Mouse (Mus musculus) 416B (cell line): ENCODE results near the gene Dnajc16.

Experiments used
- DNase-seq: peaks from one replicate; pipeline ENCODE4 v3.0.0; 2011; ENCODE audit warnings: low read depth

The Dnajc16 gene

GRCm38 (mm10) chr4:141790524-141790990, at the start of gene Dnajc16:
TSS of gene Dnajc16 (minus strand) at chr4:141790931.
- DNase-seq, result peak; percentile 100

DNA sequence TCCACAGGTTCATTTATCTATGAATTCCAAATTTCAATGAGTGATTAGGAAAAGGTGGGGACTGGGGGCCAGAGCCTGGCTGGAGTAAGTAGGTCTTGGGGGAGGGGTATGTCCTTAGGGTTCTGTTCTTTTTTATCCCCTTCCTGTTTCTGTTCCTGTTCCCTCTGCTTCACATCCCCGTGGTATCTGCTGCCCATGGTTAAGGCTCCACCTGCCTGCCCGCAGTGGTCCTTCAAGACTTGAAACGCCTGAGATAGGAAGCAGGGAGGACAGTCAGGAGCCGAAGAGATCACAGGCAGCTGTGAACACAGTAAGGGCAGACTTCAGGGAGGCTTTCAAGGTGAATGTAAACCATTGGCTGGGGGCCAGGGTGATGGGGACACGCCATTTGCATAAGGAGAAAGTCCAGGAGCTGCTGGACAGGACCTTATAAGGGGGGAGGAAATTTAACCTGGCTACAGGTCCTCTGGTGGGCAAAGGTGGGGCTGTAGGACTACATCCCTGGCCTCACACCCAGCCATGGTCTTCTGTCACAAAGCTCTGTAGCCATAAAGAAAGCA, 43.9 kb upstream of the Dnajc16 start:
- DNase-seq, result no peak

GRCm38 (mm10) chr4:141833911-141834310, 43.2 kb upstream of the Dnajc16 start:
- no peak for DNase-seq

DNA sequence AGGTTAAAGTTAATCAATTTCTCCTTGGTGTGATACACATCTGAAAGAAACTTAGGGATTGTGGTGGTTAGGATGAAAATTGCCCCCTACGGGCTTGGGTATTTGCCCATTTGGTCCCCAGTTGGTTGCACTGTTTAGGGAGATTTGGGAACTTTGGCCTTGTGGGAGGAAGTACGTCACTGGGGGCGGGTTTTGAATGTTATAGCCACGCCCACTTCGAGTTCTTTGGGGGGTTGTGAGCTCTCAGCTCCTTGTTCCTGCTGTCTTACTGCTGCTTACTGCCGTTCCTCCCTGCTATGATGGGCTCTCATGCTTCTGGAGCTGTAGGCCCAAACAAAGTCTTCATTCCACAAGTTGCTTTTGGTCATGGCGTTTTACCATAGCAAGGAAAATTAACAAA, 40.6 kb upstream of the Dnajc16 start:
- no peak for DNase-seq

- no peak for DNase-seq
Observed at GRCm38 (mm10) chr4:141830381-141830780, 39.6 kb upstream of the Dnajc16 start.

DNA sequence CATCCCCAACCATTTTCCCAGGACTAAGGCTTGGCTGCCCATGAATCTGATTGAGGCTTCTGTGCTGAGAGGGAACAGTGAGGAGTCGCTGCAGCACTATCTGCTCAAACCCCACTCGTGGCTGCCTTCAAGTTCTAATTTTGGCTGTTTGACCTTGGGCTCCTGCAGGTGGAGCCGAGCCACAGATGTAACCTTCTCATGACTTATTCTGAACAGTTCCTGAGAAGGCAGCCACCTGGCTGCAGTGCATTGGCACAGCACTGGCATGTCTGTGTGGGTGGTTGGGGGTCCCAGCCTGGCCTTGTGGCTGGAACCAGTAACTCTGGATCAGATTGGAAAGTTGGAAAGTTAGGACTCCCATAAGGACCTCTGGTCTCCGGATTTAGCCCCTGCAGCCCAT, 37.4 kb upstream of the Dnajc16 start:
- DNase-seq, result no peak

- DNase-seq, result no peak
Observed at GRCm38 (mm10) chr4:141827401-141827800, 36.7 kb upstream of the Dnajc16 start.

DNA sequence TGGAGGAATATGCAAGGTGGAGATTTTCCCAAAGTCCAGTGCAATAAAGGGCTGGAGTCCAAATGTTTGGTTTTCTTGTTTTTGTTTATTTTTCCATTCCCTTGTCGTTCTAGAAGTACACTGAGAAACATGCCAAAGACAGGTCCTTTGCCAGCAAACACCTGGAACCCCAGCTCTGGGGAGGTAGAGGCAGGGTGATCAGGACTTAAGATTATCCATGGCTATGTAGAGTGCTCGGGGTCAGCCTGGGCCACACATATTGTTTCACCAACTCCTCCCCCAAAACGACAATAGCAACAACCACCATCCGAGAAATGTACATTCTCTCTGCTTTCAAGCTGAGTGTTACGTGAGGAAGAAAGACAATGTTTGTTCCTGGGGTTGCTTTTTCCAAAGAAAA, 35.3 kb upstream of the Dnajc16 start, which contains the start of gene Cela2a:
Cela2a (minus strand) TSS at position 101 of the 400 bp plus-strand sequence.
- DNase-seq, result no peak

DNA sequence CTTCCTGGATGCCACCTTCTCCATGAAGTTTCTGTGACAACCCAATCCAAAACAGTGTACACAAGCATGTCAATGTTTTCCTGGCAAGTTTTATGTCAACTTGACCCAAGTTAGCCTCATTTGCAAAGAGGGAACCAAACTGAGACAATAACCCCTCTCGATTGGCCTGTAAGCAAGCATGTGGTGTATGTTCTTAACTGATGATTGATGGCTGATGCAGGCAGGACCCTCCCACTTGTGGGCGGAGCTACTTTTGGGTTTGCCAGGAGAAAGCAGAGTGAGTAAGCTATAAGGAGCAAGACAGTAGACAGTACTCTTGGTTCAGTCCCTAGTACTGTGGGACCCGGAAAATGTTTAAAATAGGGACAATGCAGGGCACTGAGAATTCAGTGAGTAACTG, 32.2 kb upstream of the Dnajc16 start:
- DNase-seq, result peak; percentile 45

DNA sequence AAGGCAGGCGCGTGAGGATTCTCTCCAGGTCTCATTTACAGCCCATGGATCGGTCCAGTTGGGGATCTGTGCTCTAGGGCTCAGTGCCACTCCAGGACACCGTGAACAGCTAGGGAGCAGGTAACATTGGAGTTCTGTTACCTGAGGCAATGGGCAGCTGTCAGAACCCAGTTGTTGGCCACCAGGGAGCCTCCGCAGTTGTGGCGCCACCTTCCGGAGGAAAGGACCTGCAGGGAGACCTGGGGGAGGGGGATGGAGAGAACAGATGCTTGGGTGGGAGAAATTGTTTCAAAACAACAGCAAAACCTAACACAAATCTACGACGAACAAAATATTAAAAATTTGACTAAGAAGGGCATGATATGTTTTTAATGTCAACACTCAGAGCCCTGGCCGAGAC, 31.4 kb upstream of the Dnajc16 start:
- no peak for DNase-seq

DNA sequence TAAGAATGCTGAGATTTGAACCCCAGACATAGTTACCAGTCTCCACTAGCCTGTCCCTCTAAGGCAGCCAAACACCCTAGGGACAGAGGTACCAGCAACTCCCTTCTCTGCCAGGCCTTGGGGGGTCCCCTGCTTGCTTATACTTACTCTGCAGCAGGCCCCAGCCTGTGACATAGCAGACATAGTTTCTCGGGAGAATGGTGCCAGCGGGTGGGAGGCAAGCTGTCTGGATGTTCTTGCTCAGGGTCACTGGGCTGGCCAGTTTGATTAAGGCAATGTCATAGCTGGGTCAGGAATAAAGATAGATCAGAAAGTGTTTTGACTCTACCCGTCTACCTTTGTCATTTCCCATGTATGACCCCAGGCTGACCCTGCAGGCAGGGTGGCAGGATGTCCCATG, 30.4 kb upstream of the Dnajc16 start:
- no peak for DNase-seq

GRCm38 (mm10) chr4:141819316-141819715, 28.6 kb upstream of the Dnajc16 start:
- DNase-seq, result no peak

DNA sequence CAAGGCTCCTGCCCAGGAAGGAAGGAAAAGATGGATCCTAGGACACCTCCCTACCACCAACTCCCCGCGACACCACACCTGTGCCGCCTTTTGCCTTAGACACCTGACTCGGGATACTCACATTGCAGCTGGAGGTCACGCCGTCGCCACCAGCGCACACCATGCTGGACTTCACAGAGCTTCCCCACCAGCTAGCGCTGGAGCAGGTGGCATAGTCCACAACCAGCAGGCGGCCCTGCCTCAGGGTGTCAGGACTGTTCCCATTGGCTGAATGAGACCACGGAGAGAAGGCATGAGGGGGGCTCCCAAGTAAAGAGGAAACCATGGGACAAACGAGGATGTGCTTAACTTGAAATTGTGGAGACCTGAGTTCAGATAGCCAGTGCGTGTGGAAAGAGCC, 28.1 kb upstream of the Dnajc16 start:
- no peak for DNase-seq

GRCm38 (mm10) chr4:141817706-141818105, 27.0 kb upstream of the Dnajc16 start:
- DNase-seq, result no peak

DNA sequence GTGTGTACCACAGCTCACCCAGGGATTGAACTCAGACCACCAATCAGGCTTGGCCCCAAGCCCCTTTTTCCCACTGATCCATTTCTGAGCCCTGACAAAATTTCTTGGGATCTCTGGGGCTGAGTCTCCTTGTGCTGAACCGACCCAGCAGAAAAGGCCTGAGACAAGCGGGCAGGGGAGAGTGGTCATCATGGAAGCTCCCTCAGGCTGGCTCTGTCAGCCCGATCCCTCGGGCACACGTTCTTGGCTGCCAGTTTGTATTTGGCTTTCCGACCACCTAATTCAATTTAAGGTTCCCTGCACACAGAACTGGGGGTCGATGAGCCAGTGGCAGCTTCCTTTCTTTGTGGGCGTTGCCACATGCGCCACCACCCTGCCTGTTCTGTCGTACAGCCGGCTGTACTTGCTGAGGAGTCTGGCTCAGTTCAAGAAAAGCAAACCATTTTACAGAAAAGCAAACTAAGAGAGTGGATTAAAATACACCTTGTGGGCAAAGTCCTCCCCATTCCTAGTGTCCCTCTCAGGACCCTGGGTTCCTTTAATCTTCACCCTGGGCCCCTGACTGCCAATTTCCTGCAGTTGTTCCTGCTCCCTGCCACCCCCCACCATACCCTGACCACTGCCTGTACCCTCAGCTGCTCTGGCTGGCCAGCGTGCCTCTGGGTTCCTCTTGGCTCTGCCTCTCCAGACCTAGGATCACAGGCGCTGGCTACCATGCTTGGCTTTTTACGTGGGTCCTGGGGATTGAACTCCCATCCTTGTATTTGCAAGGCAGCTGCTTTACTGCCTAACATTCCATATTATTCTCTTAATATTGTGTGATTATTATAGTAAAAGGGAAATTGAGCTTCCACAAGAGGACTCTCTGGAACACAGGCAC, 26.3 kb upstream of the Dnajc16 start:
- no peak for DNase-seq

GRCm38 (mm10) chr4:141816267-141816666, 25.5 kb upstream of the Dnajc16 start:
- DNase-seq, result no peak

DNA sequence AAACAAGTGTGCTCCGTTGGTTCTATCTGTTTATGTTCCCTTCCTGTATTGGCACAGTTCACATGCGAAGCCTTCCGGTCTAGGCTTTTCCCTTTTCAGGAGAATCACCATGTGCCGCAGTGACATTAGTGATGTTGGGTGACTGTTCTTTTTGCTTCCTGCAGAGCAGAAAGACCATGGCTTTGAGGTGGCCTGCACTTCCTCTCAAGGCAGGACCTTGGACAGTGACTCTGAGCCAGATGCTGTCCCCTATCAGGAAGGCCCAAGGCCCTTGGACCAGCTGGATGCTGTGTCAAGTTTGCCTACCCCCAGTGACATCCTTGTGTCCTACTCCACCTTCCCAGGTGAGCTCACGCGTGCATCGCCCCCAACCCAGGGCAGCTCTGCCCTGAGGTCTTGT, 20.6 kb upstream of the Dnajc16 start:
- DNase-seq, result no peak

DNA sequence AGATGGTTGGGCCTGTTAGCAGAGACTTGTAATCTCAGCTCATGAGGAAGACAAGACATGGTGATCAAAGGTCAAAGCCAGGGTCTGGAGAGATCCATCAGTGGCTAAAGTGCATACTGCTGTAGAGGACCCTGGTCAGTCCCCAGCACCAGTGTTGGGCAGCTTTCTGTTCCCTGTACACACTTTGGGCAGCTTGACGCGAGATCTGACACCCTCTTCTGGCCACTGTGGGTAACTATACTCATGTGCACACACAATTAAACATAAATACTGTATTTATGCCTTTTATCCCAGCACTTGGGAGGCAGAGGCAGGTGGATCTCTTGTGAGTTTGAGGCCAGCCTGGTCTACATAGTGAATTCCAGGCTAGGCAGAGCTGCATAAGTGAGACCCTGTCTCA, 20.2 kb upstream of the Dnajc16 start:
- no peak for DNase-seq

DNA sequence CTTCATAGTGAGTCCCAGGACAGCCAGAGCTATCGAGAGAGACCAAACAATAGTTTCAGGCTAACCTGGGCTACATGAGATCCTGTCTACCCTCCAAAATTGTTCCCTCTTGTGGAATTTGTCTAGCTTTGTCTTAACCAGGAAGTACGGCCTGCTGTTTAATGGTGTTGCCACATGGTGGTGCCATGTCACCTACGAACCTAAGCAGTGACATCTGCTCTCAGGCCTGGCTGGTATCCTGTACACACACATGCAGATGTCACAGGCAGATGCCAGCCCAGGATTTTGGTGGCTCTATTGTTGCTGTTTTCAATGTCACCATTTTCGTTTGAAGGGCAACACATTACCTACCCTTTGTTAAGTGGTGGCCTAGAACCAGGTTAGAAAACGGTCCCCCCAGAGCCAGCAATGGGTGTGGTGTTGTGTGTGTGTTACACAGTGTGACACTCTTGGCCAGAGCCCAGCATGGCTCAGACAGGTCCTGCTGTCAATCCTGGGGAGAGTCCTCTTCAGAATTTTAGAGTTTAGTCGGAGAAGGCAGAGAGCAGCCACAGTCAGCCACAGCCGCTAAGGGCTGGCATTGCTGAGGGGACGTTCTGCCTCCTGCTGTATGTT, 19.2 kb upstream of the Dnajc16 start:
- DNase-seq, result peak; percentile 83

- DNase-seq, result no peak
Observed at GRCm38 (mm10) chr4:141805886-141806285, 15.2 kb upstream of the Dnajc16 start.

GRCm38 (mm10) chr4:141804105-141804504, 13.4 kb upstream of the Dnajc16 start:
- peak; percentile 26 for DNase-seq

- DNase-seq, result no peak
Observed at GRCm38 (mm10) chr4:141797545-141797944, 6.8 kb upstream of the Dnajc16 start.

DNA sequence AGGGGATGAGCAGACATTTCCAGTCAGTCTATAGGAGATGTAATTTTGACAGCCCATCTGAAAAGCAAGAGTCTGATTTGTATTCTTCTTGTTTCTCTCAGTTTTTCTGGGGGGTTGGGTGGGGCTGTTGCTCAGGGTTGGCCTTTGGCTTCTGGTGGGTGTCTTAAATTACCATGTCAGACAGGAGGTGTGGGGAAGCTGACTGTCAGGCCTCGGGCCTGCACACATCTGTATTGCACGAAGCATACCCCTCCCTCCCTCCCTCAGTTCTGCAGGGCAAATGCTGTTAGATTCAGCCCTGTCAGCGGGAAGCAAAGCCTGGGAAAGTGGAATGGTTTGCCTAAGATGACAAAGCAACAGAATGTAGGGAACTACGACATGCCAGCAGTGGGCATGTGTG, 6.2 kb upstream of the Dnajc16 start:
- no peak for DNase-seq
